Mouse (Mus musculus) telencephalon, adult 2 months (tissue): ENCODE data around the gene Lrrc36.

Source experiments
- DNase-seq: peaks from one replicate; pipeline ENCODE4 v3.0.0-alpha.2; 2011; ENCODE audit warnings: low read depth, low spot score

Lrrc36 gene

DNA sequence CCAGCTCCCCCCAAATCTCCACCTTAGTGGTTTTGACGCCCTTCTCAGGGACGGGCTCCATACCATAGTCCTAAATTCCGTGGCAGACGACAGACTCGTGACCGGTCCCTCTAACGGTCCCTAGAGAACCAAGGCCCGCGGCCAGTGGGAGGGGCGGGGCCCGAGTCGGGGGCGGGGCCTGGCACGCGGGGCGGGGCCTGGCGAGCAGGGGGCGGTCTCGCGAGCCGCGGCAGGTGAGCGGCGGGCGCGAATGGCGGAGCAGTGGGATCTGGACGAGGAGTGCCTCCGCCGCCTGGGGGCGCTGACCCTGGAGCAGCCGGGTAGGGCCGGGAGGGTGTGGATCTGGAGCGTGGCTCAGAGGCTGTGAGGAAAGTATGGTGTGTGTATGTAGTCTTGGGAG lies at the start of gene Lrrc36, which contains the start of gene Kctd19:
Gene Lrrc36 (plus strand): TSS at position 181 of the 400 bp plus-strand sequence.
Gene Kctd19 (minus strand): TSS at position 112 of the 400 bp plus-strand sequence.
- no peak for DNase-seq

DNA sequence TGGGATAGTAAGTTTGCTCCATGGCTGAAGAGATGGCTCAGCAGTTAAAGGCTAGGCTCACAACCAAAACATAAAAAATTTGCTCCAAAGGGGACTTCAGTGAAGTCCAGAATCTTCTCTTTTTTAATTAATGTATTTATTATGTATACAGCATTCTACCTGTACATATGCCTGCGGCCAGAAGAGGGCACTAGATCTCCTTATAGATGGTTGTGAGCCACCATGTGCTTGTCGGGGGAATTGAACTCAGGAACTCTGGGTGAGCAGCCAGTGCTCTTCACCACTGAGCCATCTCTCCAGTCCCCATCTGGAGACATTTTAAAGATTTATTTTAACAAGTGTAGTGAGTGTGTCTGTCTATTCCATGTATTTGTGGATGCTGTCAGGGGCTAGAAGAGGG lies 46.3 kb upstream of the Lrrc36 start:
- no peak for DNase-seq

DNA sequence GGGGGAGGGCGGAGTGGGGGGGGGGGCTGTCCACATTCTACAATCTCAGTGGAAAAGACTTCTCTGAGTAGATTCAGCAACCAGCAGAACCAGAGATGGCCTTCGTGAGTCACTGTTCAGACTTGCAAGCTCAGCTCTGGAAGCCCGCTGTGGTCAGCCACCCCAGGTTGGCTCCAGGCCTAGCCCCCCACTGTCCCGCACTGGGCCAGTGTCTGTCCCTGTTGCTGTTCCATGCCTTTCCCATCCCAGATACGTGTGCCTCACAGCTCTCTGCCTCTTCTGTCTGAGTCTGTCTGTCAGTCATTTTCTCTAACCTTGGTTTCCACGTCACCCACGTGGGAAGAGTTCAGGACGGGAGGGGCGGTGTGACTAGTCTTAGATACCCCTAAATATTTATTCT lies 40.9 kb upstream of the Lrrc36 start:
- DNase-seq: no peak

DNA sequence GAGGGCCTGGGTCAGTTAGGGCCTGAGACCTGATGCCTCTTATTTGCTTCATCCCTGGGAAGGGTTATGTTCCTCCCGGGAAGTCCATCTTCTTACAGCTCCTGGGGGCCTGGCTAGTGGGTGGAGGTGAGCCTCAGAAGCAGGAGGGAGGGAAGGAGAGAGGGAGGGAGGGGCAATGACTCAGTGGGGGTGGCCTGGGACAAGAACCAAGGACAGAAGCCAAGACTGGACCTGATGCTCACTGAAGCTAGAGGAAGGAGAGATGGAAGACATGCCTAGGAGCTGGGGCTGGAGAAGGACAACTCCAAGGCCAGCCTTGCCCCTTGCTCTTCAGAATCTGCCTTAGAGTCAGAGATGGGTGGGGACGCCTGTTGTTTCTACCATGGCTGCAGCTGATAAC lies 40.3 kb upstream of the Lrrc36 start, which contains the start of gene Plekhg4:
Gene Plekhg4 (plus strand): TSS at position 243 of the 400 bp plus-strand sequence.
- DNase-seq: no peak

DNA sequence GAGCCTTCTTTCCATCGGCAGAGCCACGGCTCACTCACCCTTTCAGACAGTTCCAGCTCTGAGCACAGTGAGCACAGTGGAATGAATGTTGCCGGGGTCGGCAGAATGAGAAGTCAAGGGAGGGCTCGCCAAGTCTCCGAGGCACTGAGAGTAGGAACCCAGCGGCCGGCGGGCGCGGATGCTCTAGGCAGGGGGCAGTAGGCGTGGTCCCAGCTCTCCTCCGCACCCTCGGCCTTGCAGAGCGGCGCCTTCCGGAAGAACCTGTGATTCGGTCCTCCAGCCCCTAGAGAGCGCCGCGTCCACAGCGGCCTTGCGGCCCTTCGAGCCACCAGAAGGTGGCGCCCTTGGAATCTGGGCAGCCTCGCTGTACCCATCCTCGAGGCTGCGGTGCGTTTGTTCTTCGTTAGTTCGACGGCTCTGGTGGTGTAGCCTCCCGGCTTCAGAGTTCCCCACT lies 38.8 kb upstream of the Lrrc36 start:
- DNase-seq: no peak

DNA sequence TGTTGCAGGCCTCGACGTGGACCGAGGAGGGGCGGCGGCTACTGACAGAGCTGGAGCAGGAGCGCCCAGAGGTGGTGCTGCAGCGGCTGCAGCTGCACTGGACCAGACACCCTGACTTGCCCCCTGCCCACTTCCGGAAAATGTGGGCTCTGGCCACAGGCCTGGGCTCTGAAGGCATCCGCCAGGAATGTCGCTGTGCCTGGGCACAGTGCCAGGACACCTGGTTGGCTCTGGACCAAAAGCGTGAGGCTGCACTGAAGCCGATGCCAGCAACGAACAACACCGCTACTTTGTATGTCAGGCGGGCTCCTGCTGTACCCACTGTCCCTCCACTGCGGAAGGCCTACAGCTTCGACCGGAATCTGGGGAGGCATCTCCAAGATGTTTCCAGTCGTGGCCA lies 34.7 kb upstream of the Lrrc36 start:
- no peak for DNase-seq

DNA sequence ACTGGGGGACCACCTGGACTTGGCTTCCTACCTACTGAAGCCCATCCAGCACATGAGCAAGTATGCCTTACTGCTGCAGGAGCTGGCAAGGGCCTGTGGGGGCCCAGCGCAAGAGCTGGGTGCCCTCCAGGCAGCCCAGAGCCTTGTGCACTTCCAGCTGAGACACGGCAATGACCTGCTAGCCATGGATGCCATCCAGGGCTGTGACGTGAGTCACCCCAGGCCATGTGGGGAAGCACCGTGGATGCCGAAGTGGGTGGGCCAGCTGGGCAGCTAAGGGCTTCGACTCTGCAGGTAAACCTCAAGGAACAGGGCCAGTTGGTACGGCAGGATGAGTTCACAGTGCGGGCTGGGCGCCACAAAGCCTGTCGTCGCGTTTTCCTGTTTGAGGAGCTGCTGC lies 33.1 kb upstream of the Lrrc36 start:
- no peak for DNase-seq

DNA sequence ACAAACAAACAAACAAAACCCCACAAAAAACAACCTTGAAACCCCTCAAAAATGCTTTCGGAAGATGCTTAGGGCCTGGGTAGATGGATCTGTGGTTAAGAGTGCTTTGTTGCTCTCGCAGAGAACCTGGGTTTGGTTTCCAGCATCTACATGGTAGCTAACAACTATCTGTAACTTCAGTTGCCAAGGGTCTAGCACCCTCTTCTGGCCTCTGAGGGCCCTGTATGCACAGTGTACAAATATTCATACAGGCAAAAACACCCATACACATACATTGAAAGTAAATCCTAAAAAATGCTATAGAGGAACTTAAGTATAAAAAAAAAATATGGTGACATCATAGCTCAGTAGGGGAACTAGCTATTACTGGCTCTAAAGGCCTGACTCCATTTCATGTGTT lies 29.3 kb upstream of the Lrrc36 start:
- DNase-seq: no peak

DNA sequence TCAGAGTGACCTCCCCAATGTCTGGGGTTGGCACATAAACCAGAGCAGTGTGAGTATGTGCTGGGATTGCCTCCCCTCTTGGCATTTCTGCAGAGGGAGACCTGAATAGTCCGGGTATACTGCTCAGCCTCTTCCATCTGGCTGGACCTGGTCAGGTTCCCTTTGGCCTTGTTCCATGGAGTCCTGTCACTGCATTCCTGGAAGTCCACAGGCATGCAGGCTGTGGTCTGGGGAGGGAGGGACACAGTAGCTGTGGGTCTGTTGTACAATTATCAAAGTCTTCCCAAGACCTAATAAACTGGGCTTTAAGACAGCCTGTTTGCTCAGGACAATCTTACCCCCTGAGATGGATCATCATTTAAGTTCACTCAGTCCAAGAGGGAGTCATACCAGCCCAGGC lies 26.2 kb upstream of the Lrrc36 start:
- no peak for DNase-seq

DNA sequence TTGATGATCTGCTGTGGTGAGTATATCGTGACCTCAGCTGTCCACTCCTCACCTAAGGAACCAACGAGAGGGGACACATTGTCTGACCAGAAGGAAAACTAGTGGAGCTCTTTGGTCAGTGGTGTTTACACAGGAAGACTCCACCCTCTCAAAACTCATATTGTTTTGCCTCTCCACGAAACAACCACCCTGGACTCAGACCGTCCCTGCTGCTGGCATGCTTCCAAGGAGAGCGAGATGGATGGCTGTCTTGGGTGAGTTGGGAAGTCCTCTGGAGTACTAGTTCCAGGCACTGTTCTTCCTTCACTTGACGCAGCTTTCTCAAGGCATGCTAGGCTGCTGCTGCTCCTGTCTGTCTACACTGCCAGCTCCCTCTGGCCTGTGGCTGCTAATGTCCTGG lies 24.3 kb upstream of the Lrrc36 start:
- no peak for DNase-seq

DNA sequence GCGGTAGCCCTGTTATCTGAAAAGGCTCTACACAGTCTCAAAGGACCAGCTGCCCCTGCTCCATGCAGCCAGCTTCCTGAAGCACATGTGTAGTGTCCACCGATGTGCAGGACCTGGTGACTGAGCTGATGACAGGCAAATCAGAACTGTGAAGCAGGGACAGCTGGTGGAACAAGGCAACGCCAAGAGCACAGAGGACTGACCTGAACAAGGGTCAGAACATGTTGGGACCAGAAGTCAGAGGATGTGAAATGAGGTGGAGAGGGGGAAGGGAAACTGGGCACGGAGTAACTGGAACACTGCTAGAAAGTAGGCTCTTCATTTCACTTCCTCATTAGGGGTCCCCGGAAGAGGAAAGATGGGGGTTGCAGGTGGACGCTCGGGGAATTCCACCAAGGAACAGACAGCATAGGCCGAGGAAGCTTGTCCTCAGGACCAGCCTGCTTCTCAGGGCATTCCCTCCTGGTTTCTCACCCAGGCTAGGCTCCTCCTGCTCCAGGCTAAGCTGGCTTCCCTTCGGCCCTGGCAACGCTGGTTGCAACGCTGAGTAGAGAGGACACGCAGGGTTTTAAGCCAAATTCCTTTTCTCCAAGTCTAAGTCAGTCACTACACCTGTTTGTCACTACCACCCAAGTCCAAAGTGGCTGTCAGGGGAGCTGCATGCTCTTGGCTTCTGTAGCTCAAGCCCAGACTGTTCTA lies 20.1 kb upstream of the Lrrc36 start:
- DNase-seq: no peak

DNA sequence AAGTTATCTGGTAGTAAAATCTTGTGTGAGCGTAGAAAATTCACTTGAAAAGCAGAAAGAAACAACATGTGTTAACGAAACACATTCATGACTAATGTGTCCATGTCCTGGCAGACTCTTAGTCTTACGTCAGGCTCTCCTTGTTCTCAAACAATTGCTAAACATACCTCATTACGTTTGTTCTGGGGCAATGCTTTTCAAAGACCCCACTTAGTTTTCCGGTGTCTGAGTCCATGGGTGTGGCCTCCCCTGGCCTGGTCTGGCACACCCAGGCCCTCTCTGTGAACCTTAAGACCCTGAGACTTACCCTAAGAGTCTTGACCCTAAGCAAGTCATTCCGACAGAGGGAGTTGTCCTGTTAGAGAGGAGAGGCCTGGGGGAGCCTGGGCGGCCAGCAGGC lies 19.5 kb upstream of the Lrrc36 start:
- DNase-seq: no peak

DNA sequence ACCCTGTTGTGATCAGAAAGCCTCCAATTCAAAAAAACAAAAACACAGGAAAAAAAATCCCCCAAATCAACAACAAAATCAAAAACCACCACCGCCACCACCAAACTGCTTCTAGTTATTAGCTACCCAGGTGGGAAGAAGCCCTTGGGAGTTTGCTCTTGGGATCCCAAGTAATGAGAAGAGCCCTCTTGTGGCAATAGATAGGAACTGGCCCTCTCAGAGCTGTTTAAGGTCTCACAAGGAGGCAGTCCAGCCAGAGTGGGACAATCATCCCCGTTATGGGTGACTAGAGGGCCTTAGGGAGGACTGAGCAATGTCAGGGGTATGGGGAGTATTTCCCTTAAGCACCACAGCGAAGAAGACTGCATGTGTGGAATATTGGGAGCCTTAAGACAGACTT lies 15.6 kb upstream of the Lrrc36 start:
- peak; percentile 15 for DNase-seq

DNA sequence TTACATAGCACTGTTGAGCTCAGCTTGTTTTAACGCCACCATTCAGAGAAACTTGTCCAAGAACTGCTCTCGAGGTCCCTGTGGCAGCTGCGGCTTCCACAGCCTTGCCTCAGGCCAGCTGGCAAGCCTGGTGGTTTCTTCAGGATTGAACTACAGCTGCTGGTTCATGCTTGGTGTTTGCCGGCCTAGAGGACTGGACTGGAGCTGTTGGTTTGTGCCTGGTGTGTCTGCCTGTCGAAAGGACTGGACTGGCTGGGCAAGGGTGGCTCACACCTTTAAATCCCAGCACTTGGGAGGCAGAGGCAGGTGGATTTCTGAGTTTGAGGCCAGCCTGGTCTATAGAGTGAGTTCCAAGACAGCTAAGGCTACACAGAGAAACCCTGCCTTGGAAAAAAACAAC lies 13.4 kb upstream of the Lrrc36 start:
- DNase-seq: no peak

DNA sequence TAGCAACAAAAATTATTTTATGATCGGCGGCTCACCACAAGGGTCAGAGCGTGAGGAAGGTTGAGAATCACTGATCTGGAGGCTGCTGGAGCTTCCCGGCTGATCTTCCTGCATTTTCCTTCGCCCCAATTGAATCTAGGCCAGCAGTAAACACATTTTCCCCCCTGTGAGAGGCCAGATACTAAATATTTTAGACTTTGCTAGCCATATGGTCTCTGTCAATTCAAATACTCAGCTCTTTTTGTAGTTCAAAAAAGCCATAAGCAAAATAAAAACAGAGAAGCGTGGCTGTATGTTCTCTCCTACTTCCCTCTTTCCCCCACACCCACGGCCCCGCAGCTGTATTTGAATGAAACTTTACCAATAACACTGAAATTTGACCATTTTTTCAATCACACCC lies 9.9 kb upstream of the Lrrc36 start:
- DNase-seq: no peak

DNA sequence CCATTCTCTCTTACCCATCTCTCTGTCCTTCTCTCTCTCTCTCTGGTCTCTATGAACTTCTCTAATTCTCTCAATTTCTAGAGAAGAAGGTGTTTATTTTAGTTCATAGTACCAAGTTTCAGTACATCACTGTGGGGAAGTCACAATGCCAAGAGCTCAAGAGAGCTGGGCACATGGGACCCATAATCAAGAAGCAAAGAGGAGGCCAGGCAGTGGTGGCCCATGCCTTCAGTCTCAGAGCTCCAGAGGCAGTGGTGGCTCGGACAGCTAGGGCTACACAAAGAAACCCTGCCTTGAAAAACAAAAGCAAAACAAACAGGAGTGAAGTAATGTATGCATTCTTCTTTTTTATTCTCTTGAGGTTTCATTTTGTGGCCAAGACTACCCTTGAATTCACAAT lies 8.9 kb upstream of the Lrrc36 start:
- no peak for DNase-seq

DNA sequence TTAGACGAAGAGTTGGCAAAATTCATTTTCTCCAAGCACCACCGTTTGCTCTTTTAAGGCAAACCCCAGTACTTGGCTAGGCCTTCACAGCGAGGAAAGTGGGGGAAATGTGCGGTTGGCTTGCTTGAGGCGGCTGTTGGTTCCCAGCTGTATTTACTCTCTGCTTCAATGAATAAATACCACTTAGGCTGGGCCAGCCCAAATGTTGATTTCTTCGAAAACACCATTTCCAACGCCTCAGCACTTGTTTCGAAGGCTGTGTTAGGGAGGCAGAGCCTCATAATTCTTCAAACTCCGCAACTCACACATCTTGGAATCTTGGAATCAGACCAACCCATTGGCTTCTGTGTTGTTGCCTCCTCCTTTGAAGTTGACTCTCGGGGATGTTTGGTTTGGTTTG lies 7.0 kb upstream of the Lrrc36 start:
- peak; percentile 13 for DNase-seq

DNA sequence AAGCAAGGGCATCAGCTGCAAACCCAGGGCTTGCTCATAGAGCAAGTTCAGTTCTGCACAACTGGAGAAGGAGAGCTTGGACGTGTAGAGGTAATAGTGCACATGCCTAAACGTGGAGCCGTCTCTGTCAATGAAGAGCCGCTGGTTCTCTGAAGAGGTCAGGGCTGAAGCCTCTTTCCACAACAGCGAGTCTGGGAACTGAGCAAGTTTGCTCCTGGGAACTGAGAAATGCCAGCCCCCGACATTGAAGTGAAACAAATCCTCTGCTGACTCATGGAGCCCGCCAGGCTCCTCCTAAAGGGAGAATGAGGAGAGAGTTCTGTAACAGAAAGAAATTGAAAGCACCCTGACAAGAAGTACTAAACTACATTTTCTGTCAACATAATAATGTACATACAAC lies 5.0 kb upstream of the Lrrc36 start:
- DNase-seq: no peak

DNA sequence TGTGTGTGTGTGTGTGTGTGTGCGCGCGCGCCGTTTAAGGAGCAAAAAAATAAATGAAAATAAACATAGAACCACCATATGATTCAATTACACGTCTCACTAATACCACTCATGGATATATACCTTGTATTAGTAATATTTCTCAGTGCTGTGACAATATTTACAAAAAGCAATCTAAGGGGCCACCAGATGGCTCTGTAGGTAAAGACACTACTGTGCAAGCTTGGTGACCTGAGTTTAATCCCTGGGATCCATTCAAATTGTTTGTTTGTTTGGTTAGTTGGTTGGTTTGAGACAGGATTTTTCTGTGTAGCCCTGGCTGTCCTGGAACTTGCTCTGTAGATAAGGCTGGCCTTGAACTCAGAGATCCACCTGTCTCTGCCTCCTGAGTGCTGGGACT lies 3.4 kb upstream of the Lrrc36 start:
- no peak for DNase-seq

DNA sequence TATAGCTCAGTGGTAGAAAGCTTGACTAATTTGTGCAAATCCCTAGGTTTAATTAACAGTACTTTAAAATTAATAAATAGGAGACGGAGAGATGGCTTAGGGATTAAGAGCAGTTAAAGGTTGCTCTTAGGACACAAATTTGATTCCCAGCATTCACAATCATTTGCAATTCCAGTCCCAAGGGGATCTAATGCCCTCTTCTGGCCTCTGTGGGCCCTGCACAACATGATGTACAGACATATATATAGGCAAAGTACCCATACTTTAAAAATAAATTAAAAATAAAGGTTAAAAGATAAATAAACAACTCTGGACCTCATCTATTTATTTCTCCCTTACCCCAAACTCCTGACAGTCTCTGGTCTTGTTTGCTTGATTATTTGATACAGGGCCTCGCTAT lies 5.6 kb downstream of the Lrrc36 start:
- no peak for DNase-seq

DNA sequence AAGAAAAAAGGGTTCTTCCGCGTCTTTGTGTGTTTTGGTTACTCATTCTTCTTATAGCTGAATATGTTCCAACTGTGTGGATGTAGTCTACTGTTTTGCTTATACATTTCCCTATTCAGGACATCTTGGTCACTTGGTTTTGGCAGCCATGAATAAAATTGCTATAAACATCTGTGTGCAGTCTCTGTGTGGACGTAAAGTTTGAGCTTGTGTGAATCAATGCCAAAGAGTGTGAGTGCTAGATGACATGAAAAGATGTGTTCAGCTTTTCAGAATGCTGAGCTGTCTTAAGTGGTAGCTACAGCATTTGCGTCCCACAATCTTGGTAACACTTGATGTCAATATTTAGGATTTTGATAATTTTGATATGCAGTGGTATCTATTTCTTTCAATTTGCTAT lies 6.4 kb downstream of the Lrrc36 start:
- no peak for DNase-seq

DNA sequence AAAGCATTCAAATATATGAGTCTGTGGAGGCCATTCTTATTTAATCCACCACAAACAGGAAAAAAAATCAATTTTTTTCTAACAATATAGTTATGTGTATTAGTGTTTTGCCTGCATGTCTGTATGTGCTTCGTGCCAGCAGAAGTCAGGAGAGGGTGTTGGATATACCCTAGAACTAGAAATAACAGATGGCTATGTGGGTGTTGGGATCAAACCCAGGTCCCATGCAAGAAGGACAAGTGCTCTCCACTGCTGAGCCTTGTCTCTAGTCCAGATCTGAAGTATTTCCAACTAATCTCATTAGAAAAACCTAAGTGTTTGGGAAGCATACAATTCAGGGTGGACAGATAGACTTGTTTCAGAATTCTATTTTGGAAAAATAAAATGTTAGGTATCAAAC lies 8.6 kb downstream of the Lrrc36 start:
- DNase-seq: no peak

DNA sequence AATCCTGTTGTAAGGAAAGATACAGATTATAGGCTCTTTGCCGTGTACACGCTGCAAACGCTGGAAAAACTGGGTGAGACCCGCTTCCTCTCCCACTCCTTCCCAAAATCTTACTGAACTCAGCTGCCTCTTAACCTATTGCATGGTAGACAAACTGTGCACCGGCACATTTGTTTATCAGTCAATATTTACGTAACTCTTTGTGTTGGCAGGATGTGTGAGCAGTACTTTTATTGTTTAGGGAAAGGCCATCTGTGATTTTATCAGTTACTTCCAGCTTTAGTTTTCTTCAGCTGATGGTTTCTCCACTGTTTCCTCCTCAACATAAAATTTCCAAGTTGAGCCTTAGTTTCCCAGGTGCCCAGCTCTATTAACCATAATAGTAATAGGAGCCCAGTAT lies 13.5 kb downstream of the Lrrc36 start:
- DNase-seq: no peak
